Mouse (Mus musculus): Measurements from ENCODE around the gene Sufu.
A peak's percentile ranks its signal among the peaks of the same experiment; 100 is the strongest.

Gene Sufu

GRCm38 (mm10) chr19:46499836-46500580 is 103.3 kb downstream of the Sufu start:
- peak; percentile 98 for DNase-seq (ENCODE audit: low spot score)

GRCm38 (mm10) chr19:46500581-46501341 is 104.1 kb downstream of the Sufu start:
- no peak for DNase-seq (ENCODE audit: low spot score)

- peak; percentile 77 for DNase-seq (ENCODE audit: low spot score)
Observed at GRCm38 (mm10) chr19:46501401-46502068, 104.8 kb downstream of the Sufu start, which contains the start of gene Trim8. TSS of gene Trim8 (plus strand) at chr19:46501702.

GRCm38 (mm10) chr19:46502069-46502455 is 105.4 kb downstream of the Sufu start:
- peak; percentile 73 for DNase-seq (ENCODE audit: low spot score)

GRCm38 (mm10) chr19:46502471-46503166 is 105.9 kb downstream of the Sufu start:
- peak; percentile 76 for DNase-seq (ENCODE audit: low spot score)

- peak; percentile 76 for DNase-seq (ENCODE audit: low spot score)
Observed at GRCm38 (mm10) chr19:46503351-46504084, 106.8 kb downstream of the Sufu start.

- peak; percentile 57 for DNase-seq (ENCODE audit: low spot score)
Observed at GRCm38 (mm10) chr19:46504085-46504552, 107.4 kb downstream of the Sufu start.

- DNase-seq (ENCODE audit: low spot score) = no peak
Observed at GRCm38 (mm10) chr19:46504822-46505417, 108.2 kb downstream of the Sufu start.

- DNase-seq (ENCODE audit: low spot score) = no peak
Observed at GRCm38 (mm10) chr19:46505646-46506371, 109.1 kb downstream of the Sufu start.

GRCm38 (mm10) chr19:46506372-46506717 is 109.6 kb downstream of the Sufu start:
- no peak for DNase-seq (ENCODE audit: low spot score)

- DNase-seq (ENCODE audit: low spot score) = no peak
Observed at GRCm38 (mm10) chr19:46507181-46507581, 110.5 kb downstream of the Sufu start.

GRCm38 (mm10) chr19:46507806-46508205 is 111.1 kb downstream of the Sufu start:
- no peak for DNase-seq (ENCODE audit: low spot score)

- no peak for DNase-seq (ENCODE audit: low spot score)
Observed at GRCm38 (mm10) chr19:46508738-46509137, 112.0 kb downstream of the Sufu start.

GRCm38 (mm10) chr19:46509202-46509601 is 112.5 kb downstream of the Sufu start:
- no peak for DNase-seq (ENCODE audit: low spot score)

GRCm38 (mm10) chr19:46509736-46510135 is 113.0 kb downstream of the Sufu start:
- DNase-seq (ENCODE audit: low spot score) = no peak

GRCm38 (mm10) chr19:46510401-46510800 is 113.7 kb downstream of the Sufu start:
- DNase-seq (ENCODE audit: low spot score) = no peak

- DNase-seq (ENCODE audit: low spot score) = no peak
Observed at GRCm38 (mm10) chr19:46510824-46511223, 114.1 kb downstream of the Sufu start.

- DNase-seq (ENCODE audit: low spot score) = no peak
Observed at GRCm38 (mm10) chr19:46511263-46511662, 114.6 kb downstream of the Sufu start.

- no peak for DNase-seq (ENCODE audit: low spot score)
Observed at GRCm38 (mm10) chr19:46514387-46514786, 117.7 kb downstream of the Sufu start.

GRCm38 (mm10) chr19:46515287-46515821 is 118.7 kb downstream of the Sufu start:
- DNase-seq (ENCODE audit: low spot score) = no peak

All from ovary, adult 18-20 months (tissue).